Comparison of ENCODE assay signal across 8 mouse cellular contexts in genomic region chr4:129983764-129984420, GRCm38 (mm10). TPM values are rescaled to one million over a fixed set of nuclear protein-coding genes. Genes with fewer than 3 reads are reported as not detected.
DNase-seq lines count a peak whose midpoint lies in the region; ATAC-seq and TF ChIP-seq lines count a peak whose summit lies in the region.

No protein-coding gene starts in this region.

- no peaks in the 10 kb centered on the region for H3K36me3 ChIP-seq in forebrain, embryonic 16.5 days (ENCODE audit: control insufficient read depth, insufficient read depth)
- no peaks in the 10 kb centered on the region for H3K36me3 ChIP-seq in liver, embryonic 14.5 days (replicated peaks; ENCODE audit: control insufficient read depth, insufficient read depth, low read depth)
- no peaks in the 10 kb centered on the region for H3K36me3 ChIP-seq in neural tube, embryonic 13.5 days
- no peaks in the 10 kb centered on the region for H3K36me3 ChIP-seq in thymus, adult 2 months (ENCODE audit: control insufficient read depth, insufficient read depth, low read length)

- no peaks in the 10 kb centered on the region for H3K9me3 ChIP-seq in forebrain, embryonic 16.5 days (ENCODE audit: control insufficient read depth, low read length)
- no peaks in the 10 kb centered on the region for H3K9me3 ChIP-seq in liver, embryonic 14.5 days (ENCODE audit: control insufficient read depth, low read length)
- H3K9me3 ChIP-seq in neural tube, embryonic 13.5 days, result no peaks in the 10 kb centered on the region

- TF ChIP-seq EP300 in liver, embryonic 14.5 days (IDR thresholded peaks at IDR 0.05; ENCODE audit: low read depth), result no peak

- H3K4me3 ChIP-seq in forebrain, embryonic 16.5 days (replicated peaks; ENCODE audit: low read length), result peak overlapping the region; percentile 63
- no peak overlapping the region for H3K4me3 ChIP-seq in liver, embryonic 14.5 days (ENCODE audit: insufficient read depth in 1 of 2, low read depth in 2 of 2, low read length in 2 of 2)
- H3K4me3 ChIP-seq in neural tube, embryonic 13.5 days, result peak overlapping the region; percentile 85
- H3K4me3 ChIP-seq in thymus, adult 2 months (ENCODE audit: control insufficient read depth, insufficient read depth, low read length), result no peak overlapping the region

- 0 out of 2 replicates have a peak, but pooled peaks cover 2% of the 10 kb centered on the region for H3K27me3 ChIP-seq in forebrain, embryonic 16.5 days (replicated peaks; ENCODE audit: control insufficient read depth, insufficient read depth, low read length)
- H3K27me3 ChIP-seq in liver, embryonic 14.5 days (ENCODE audit: control insufficient read depth, insufficient read depth, low read length), result peaks cover 77% of the 10 kb centered on the region
- peaks cover 54% of the 10 kb centered on the region for H3K27me3 ChIP-seq in neural tube, embryonic 13.5 days
- H3K27me3 ChIP-seq in thymus, adult 2 months (ENCODE audit: control insufficient read depth, insufficient read depth, low read length), result peaks cover 33% of the 10 kb centered on the region

- TF ChIP-seq POLR2A in thymus, adult 2 months (IDR thresholded peaks at IDR 0.05; ENCODE audit: control insufficient read depth, extremely low read depth, insufficient read depth, low read length, poor library complexity), result no peak

- peak; percentile 32; the same call in 1 of the 2 replicates for ATAC-seq in forebrain, embryonic 16.5 days
- no peak for ATAC-seq in liver, embryonic 14.5 days (ENCODE audit: insufficient read depth)
- ATAC-seq in neural tube, embryonic 13.5 days (ENCODE audit: low read depth), result peak; percentile 49

- peaks cover 55% of the 10 kb centered on the region for H3K4me1 ChIP-seq in forebrain, embryonic 16.5 days (replicated peaks; ENCODE audit: control insufficient read depth, insufficient read depth, low read length)
- no peaks in the 10 kb centered on the region for H3K4me1 ChIP-seq in liver, embryonic 14.5 days (replicated peaks; ENCODE audit: control insufficient read depth in 2 of 2, insufficient read depth in 2 of 2, low read length in 1 of 2)
- H3K4me1 ChIP-seq in neural tube, embryonic 13.5 days (replicated peaks), result peaks cover 75% of the 10 kb centered on the region
- peaks cover 26% of the 10 kb centered on the region for H3K4me1 ChIP-seq in thymus, adult 2 months (replicated peaks; ENCODE audit: control insufficient read depth, insufficient read depth, low read length)

- peak overlapping the region; percentile 58 for H3K27ac ChIP-seq in forebrain, embryonic 16.5 days (ENCODE audit: low read length)
- H3K27ac ChIP-seq in liver, embryonic 14.5 days, result no peak overlapping the region
- H3K27ac ChIP-seq in neural tube, embryonic 13.5 days (replicated peaks), result peak overlapping the region; percentile 87
- H3K27ac ChIP-seq in thymus, adult 2 months (ENCODE audit: control insufficient read depth, insufficient read depth, low read length), result no peak overlapping the region

- peak overlapping the region; percentile 89 for H3K4me2 ChIP-seq in forebrain, embryonic 16.5 days (ENCODE audit: low read length)
- H3K4me2 ChIP-seq in liver, embryonic 14.5 days (ENCODE audit: low read depth), result no peak overlapping the region
- peak overlapping the region; percentile 90 for H3K4me2 ChIP-seq in neural tube, embryonic 13.5 days

- DNase-seq in ES-CJ7 (ENCODE audit: low read depth, low spot score), result peak; percentile 77
- DNase-seq in cerebellum, adult 11 months, result peak; percentile 80
- peak; percentile 48 for DNase-seq in heart, postnatal 25 days (ENCODE audit: low spot score)
- peak; percentile 94 for DNase-seq in layer of hippocampus, adult 11-12 months (ENCODE audit: low spot score)
- no peak for DNase-seq in liver, embryonic 14.5 days (ENCODE audit: low read depth in 3 of 3, low spot score in 3 of 3)
- DNase-seq in thymus, adult 2 months, result peak; percentile 42

- 1% methylated on average over 15 of the region's 15 CpGs for WGBS in forebrain, embryonic 16.5 days
- WGBS in liver, embryonic 14.5 days (ENCODE audit: insufficient replicate concordance), result 5% methylated on average over 15 of the region's 15 CpGs
- WGBS in neural tube, embryonic 13.5 days, result 3% methylated on average over 15 of the region's 15 CpGs
- 4% methylated on average over 15 of the region's 15 CpGs for WGBS in thymus, adult 2 months

- peak overlapping the region; percentile 68 for H3K9ac ChIP-seq in forebrain, embryonic 16.5 days (replicated peaks; ENCODE audit: low read depth, low read length)
- no peak overlapping the region for H3K9ac ChIP-seq in liver, embryonic 14.5 days (replicated peaks)
- H3K9ac ChIP-seq in neural tube, embryonic 13.5 days, result peak overlapping the region; percentile 93

- peak; percentile 61 for TF ChIP-seq CTCF in liver, embryonic 14.5 days (IDR thresholded peaks at IDR 0.05; ENCODE audit: low read depth)
- TF ChIP-seq CTCF in thymus, adult 2 months (IDR thresholded peaks at IDR 0.05; ENCODE audit: borderline replicate concordance, control insufficient read depth, extremely low read depth, insufficient read depth, low read length, poor library complexity), result peak; percentile 59; the same call in 1 of the 2 replicates

- intact Hi-C loops in heart, postnatal 25 days (cut with DNase I), result loop anchor here (5.0 kb wide), 1 partner anchor 282 kb away; no protein-coding TSS in a partner anchor

RNA-seq across cellular contexts. Expression of gene Adgrb2, which starts 0.8 kb away (rescaled TPM):
- polyA plus RNA-seq in forebrain, embryonic 16.5 days (2015; fragmentation: Nextera tagmentation; extraction: Ambion mirVana), result 9.6 and 12.2 TPM in 2 replicates
- total RNA-seq in heart, postnatal 25 days (2021), result 1 to 10 TPM; 2.3 to 2.6 TPM
- 0.22 and 0.24 TPM in 2 replicates for polyA plus RNA-seq in liver, embryonic 14.5 days (2012; rRNA removed)
- 0.15 TPM in 1 of 2 replicates, not detected in the other for polyA plus RNA-seq in liver, embryonic 14.5 days (2014; fragmentation: Nextera tagmentation; extraction: Ambion mirVana)
- polyA plus RNA-seq in neural tube, embryonic 13.5 days (2015; fragmentation: Nextera tagmentation; extraction: Ambion mirVana), result 8.1 and 9.3 TPM in 2 replicates
- 5.8 and 6.7 TPM in 2 replicates for polyA plus RNA-seq in thymus, adult 2 months (2012; rRNA removed)

RNA-seq across cellular contexts. Expression of gene Spocd1, which starts 54.8 kb away (rescaled TPM):
- polyA plus RNA-seq in forebrain, embryonic 16.5 days (2015; fragmentation: Nextera tagmentation; extraction: Ambion mirVana), result not detected in 2 replicates
- total RNA-seq in heart, postnatal 25 days (2021), result under 1 TPM in 1 of 2 experiments, not detected in 1; 0.08 TPM
- polyA plus RNA-seq in liver, embryonic 14.5 days (2012; rRNA removed), result 0.03 TPM in 1 of 2 replicates, not detected in the other
- 0.11 TPM in 1 of 2 replicates, not detected in the other for polyA plus RNA-seq in liver, embryonic 14.5 days (2014; fragmentation: Nextera tagmentation; extraction: Ambion mirVana)
- not detected in 2 replicates for polyA plus RNA-seq in neural tube, embryonic 13.5 days (2015; fragmentation: Nextera tagmentation; extraction: Ambion mirVana)
- 0.08 and 0.11 TPM in 2 replicates for polyA plus RNA-seq in thymus, adult 2 months (2012; rRNA removed)

Comparison
In these comparisons a context has a peak if more than half of its experiments do, and no peak if none do; other contexts are left out.
1. DNase-seq: peak in ES-CJ7 (single experiment), cerebellum, adult 11 months (single experiment), heart, postnatal 25 days (single experiment), layer of hippocampus, adult 11-12 months (single experiment) and thymus, adult 2 months (single experiment); none in liver, embryonic 14.5 days (0 of 3).
2. H3K27ac ChIP-seq: peak in forebrain, embryonic 16.5 days (single experiment) and neural tube, embryonic 13.5 days (single experiment); none in liver, embryonic 14.5 days (single experiment) and thymus, adult 2 months (single experiment).
3. H3K4me3 ChIP-seq: peak in forebrain, embryonic 16.5 days (single experiment) and neural tube, embryonic 13.5 days (single experiment); none in liver, embryonic 14.5 days (0 of 2) and thymus, adult 2 months (single experiment).